Comparison of ENCODE assay signal across 8 mouse cellular contexts in genomic region chr5:135008671-135009589, GRCm38 (mm10). TPM values are rescaled to one million over a fixed set of nuclear protein-coding genes. Genes with fewer than 3 reads are reported as not detected.
A peak's percentile ranks its signal among the peaks of the same experiment; 100 is the strongest.
DNase-seq lines count a peak whose midpoint lies in the region; ATAC-seq and TF ChIP-seq lines count a peak whose summit lies in the region.

Gene Abhd11, plus strand, starts transcription at chr5:135009152.

- TF ChIP-seq CTCF in cortical plate, adult 2 months (IDR thresholded peaks at IDR 0.05; ENCODE audit: extremely low read depth, insufficient read depth, low read length) = no peak

- H3K4me1 ChIP-seq in cortical plate, adult 2 months (ENCODE audit: control insufficient read depth, insufficient read depth, low read length) = peaks cover 1% of the 10 kb centered on the region; the same call in 1 of the 2 replicates
- H3K4me1 ChIP-seq in megakaryocyte, embryonic 14.5 days = peaks cover 44% of the 10 kb centered on the region

- H3K27ac ChIP-seq in cortical plate, adult 2 months (ENCODE audit: insufficient read depth, low read length) = peak within 1 kb of the TSS; percentile 95

- H3K4me3 ChIP-seq in cortical plate, adult 2 months (ENCODE audit: insufficient read depth, low read length) = peak within 1 kb of the TSS; percentile 72
- peak within 1 kb of the TSS; percentile 94 for H3K4me3 ChIP-seq in megakaryocyte, embryonic 14.5 days (replicated peaks)

- peak; percentile 90 for TF ChIP-seq POLR2A in cortical plate, adult 2 months (IDR thresholded peaks at IDR 0.05; ENCODE audit: extremely low read depth, insufficient read depth, low read length)

- peaks cover 18% of the 10 kb centered on the region for H3K36me3 ChIP-seq in megakaryocyte, embryonic 14.5 days (replicated peaks; ENCODE audit: low read length)

- peak; percentile 98 to 99 for DNase-seq in gastrocnemius, adult 8-10 months (ENCODE audit: low spot score in 2 of 2)
- DNase-seq in hindlimb bud, embryonic 11.5 days (ENCODE audit: extremely low spot score, low read depth, low spot score) = peak; percentile 100
- peak; percentile 87 to 100 for DNase-seq in left cerebral cortex, adult 8-10 months (ENCODE audit: low spot score in 2 of 2)
- peak; percentile 98 to 100 for DNase-seq in right cerebral cortex, postnatal 10 days (ENCODE audit: low spot score in 2 of 2)
- peak; percentile 93 for DNase-seq in urinary bladder, postnatal 25 days (ENCODE audit: low spot score)

- H3K27me3 ChIP-seq in megakaryocyte, embryonic 14.5 days (replicated peaks) = peaks cover 11% of the 10 kb centered on the region

- ATAC-seq in activated CD4-positive, CD25-positive, alpha-beta regulatory T cell, adult 4 months = peak; percentile 81

- H3K9me3 ChIP-seq in megakaryocyte, embryonic 14.5 days = no peaks in the 10 kb centered on the region

RNA-seq across cellular contexts. Expression of gene Abhd11, which starts in this region (rescaled TPM):
- polyA plus RNA-seq in activated CD4-positive, CD25-positive, alpha-beta regulatory T cell, adult 4 months (2017; shearing (Covaris generic)) = 10 to 100 TPM; 53.9 to 66.7 TPM
- polyA plus RNA-seq in cortical plate, adult 2 months (2012; rRNA removed) = 78.3 and 80.1 TPM in 2 replicates
- total RNA-seq in gastrocnemius, adult 8-10 months (2022) = 10 to 100 TPM; 38.5 to 54.3 (median 46.0) TPM
- 10 to 100 TPM; 35.2 to 39.9 (median 36.7) TPM for total RNA-seq in left cerebral cortex, adult 8-10 months (2022)
- polyA plus RNA-seq in megakaryocyte, embryonic 14.5 days (2012; ENCODE audit: insufficient read depth, low replicate concordance) = 23.7 and 34.3 TPM in 2 replicates

Comparison
In these comparisons a context has a peak if more than half of its experiments do, and no peak if none do; other contexts are left out.
1. Peak in every context shown above with its lines: DNase-seq, ATAC-seq, H3K4me3 ChIP-seq and H3K27ac ChIP-seq.